Mouse (Mus musculus): ENCODE measurements around the gene Cpm.

DNA sequence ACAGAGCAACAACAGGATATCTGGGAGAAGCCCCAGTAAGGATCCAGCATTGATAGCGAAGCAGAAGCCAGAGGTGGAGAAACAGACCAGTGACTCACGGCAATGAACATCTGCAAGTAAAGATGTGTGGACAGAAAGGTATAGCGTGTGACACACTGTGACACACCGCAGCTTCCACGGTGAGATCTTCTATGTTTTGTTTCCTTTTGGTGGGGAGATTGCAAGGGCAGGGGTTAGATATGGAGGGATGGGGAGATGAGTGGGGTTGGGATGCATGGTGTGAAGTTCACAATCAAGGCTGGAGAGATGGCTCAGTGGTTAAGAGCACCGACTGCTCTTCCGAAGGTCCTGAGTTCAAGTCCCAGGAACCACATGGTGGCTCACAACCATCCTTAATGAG is 100.8 kb downstream of the Cpm start:
- TF ChIP-seq POLR2A (IDR thresholded peaks at IDR 0.05; ENCODE audit: insufficient read depth, low read length) (no peak), CTCF (IDR thresholded peaks at IDR 0.05; ENCODE audit: low read depth, low read length) (no peak), EP300 (IDR thresholded peaks at IDR 0.05; ENCODE audit: insufficient read depth, low read depth, low read length) (no peak)

Measured in ES-Bruce4 (cell line).